Mouse (Mus musculus): ENCODE data around the gene Col10a1.

- no peak for TF ChIP-seq CTCF (IDR thresholded peaks at IDR 0.05; ENCODE audit: low read depth, low read length)
- no peak for TF ChIP-seq EP300 (IDR thresholded peaks at IDR 0.05; ENCODE audit: insufficient read depth, low read depth, low read length)
These were observed 31.5 kb upstream of the Col10a1 start for GRCm38 (mm10) chr10:34358263-34358662.

All from ES-Bruce4 (cell line).